Mouse (Mus musculus) large intestine, adult 2 months (tissue): Measurements from ENCODE around the gene Hoxd11. TPM values are rescaled to one million over a fixed set of nuclear protein-coding genes. Genes with fewer than 3 reads are reported as not detected.

ENCODE experiments used
- polyA plus RNA-seq: library from polyadenylated mRNA; depleted of rRNA; stranded (reverse); fragments of >200 nt; gene quantifications from 2 replicates; pipeline ENCODE4 v1.2.3, GENCODE M21; 2012; rRNA removed

The Hoxd11 gene
- polyA plus RNA-seq, 1 experiment = not detected

Other genes with a start within 250 kb of the Hoxd11 start
- 3.3 and 3.7 TPM in 2 replicates for gene Lnpk, start 100.1 kb upstream of the Hoxd11 start, polyA plus RNA-seq
- gene Evx2, start 20.0 kb upstream of the Hoxd11 start, polyA plus RNA-seq = not detected in 2 replicates
- gene Hoxd13, start 11.2 kb upstream of the Hoxd11 start, polyA plus RNA-seq = not detected in 2 replicates
- not detected in 2 replicates for gene Hoxd12, start 4.5 kb upstream of the Hoxd11 start, polyA plus RNA-seq
- not detected in 2 replicates for gene Hoxd10, start 12.4 kb downstream of the Hoxd11 start, polyA plus RNA-seq
- 0.15 and 0.16 TPM in 2 replicates for gene Hoxd9, start 18.2 kb downstream of the Hoxd11 start, polyA plus RNA-seq
- 0.78 and 0.92 TPM in 2 replicates for gene Hoxd8, start 25.1 kb downstream of the Hoxd11 start, polyA plus RNA-seq
- gene Hoxd3, start 32.4 kb downstream of the Hoxd11 start, polyA plus RNA-seq = 0.05 and 0.06 TPM in 2 replicates
- gene Hoxd4, start 32.4 kb downstream of the Hoxd11 start, polyA plus RNA-seq = 2.0 and 2.4 TPM in 2 replicates
- gene Gm28230, start 47.2 kb downstream of the Hoxd11 start, polyA plus RNA-seq = 0.38 and 0.45 TPM in 2 replicates
- not detected in 2 replicates for gene Hoxd1, start 83.4 kb downstream of the Hoxd11 start, polyA plus RNA-seq
- gene Mtx2, start 146.2 kb downstream of the Hoxd11 start, polyA plus RNA-seq = 34.3 and 43.9 TPM in 2 replicates